Comparison of ENCODE assay signal across 22 mouse cellular contexts in the genomic region with DNA sequence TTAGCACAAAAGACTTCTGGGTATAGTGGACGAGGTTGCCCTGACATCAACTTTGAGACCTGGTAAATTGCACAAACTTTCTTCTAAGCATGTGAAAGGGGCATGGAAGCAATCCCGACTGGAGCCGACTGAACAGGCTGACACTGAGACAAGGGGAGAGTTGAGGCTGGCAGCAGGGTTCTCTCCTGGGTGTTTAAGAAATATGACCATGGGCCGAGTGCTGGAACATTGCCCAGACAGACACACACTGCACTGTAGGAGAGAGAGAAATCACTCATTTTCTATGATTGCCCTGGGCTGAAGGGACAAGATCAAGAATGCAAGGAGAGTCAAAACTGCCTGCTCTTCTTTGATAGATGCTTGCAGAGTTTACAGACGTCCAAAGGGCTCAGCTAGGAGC. TPM values are rescaled to one million over a fixed set of nuclear protein-coding genes. Genes with fewer than 3 reads are reported as not detected.
DNase-seq lines count a peak whose midpoint lies in the region; ATAC-seq and TF ChIP-seq lines count a peak whose summit lies in the region.
"Had no signal": no experiment of that assay in that cellular context is flagged by ENCODE, and none has a peak within 500 bp of the region (broad histone marks: within the 10 kb centered on the region; RNA-seq: fewer than 3 reads in every experiment).

No protein-coding gene starts in this region.

- no peaks in the 10 kb centered on the region for H3K4me1 ChIP-seq in lung, postnatal 0 days (ENCODE audit: insufficient read depth, low read depth, low read length)
- no peaks in the 10 kb centered on the region for H3K4me1 ChIP-seq in heart, adult 2 months (ENCODE audit: control insufficient read depth, insufficient read depth, low read length)
- H3K4me1 ChIP-seq: midbrain, embryonic 12.5 days had no signal

- H3K4me2 ChIP-seq in lung, postnatal 0 days (replicated peaks; ENCODE audit: low read depth, low read length), result no peak overlapping the region
- H3K4me2 ChIP-seq: hindbrain, embryonic 15.5 days; midbrain, embryonic 12.5 days had no signal

- H3K4me3 ChIP-seq in lung, postnatal 0 days (ENCODE audit: low read depth, low read length), result no peak overlapping the region
- H3K4me3 ChIP-seq in heart, adult 2 months, result no peak overlapping the region
- H3K4me3 ChIP-seq: gastrocnemius, adult 2 months; hindbrain, embryonic 15.5 days; midbrain, embryonic 12.5 days had no signal

- DNase-seq in embryo, embryonic 11.5 days (ENCODE audit: low read depth, low spot score), result peak; percentile 8
- no peak for DNase-seq in embryo, embryonic 11 days
- DNase-seq in lung, postnatal 10 days, result peak; percentile 5
- DNase-seq in lung, postnatal 0 days (ENCODE audit: low spot score), result no peak
- peak; percentile 54 for DNase-seq in NIH3T3 (ENCODE audit: low read depth)
- peak; percentile 78 to 82 for DNase-seq in adrenal gland, postnatal 36 days
- DNase-seq in spleen, postnatal 10 days (ENCODE audit: low spot score in 2 of 2), result no peak
- DNase-seq in heart, adult 2 months, result no peak
- DNase-seq: cerebellum, adult 11-12 months; gastrocnemius, adult 2 months; heart, adult 11 months; kidney, adult 8-10 months; kidney, postnatal 4 days; layer of hippocampus, postnatal 36 days; lung, postnatal 36 days; right cerebral cortex, adult 18-20 months; spleen, adult 18-20 months; thymus, postnatal 25 days had no signal

- H3K9ac ChIP-seq in lung, postnatal 0 days (replicated peaks; ENCODE audit: low read depth), result no peak overlapping the region
- no peak overlapping the region for H3K9ac ChIP-seq in heart, adult 2 months (ENCODE audit: low read depth, low read length)
- H3K9ac ChIP-seq: hindbrain, embryonic 15.5 days; liver, embryonic 14.5 days; midbrain, embryonic 12.5 days had no signal

- no peak for TF ChIP-seq CTCF in lung, postnatal 0 days (IDR thresholded peaks at IDR 0.05)
- TF ChIP-seq CTCF in heart, adult 2 months (IDR thresholded peaks at IDR 0.05), result no peak

- no peak for ATAC-seq in lung, postnatal 0 days
- ATAC-seq: forebrain, embryonic 16.5 days had no signal

- H3K36me3 ChIP-seq in lung, postnatal 0 days (ENCODE audit: insufficient read depth, low read length), result no peaks in the 10 kb centered on the region
- no peaks in the 10 kb centered on the region for H3K36me3 ChIP-seq in heart, adult 2 months (ENCODE audit: control insufficient read depth, insufficient read depth, low read length)
- H3K36me3 ChIP-seq: hindbrain, embryonic 15.5 days; midbrain, embryonic 12.5 days had no signal

- no peaks in the 10 kb centered on the region for H3K27me3 ChIP-seq in lung, postnatal 0 days (replicated peaks; ENCODE audit: insufficient read depth, low read length)
- no peaks in the 10 kb centered on the region for H3K27me3 ChIP-seq in heart, adult 2 months (ENCODE audit: control insufficient read depth, insufficient read depth, low read length)
- H3K27me3 ChIP-seq: hindbrain, embryonic 15.5 days; midbrain, embryonic 12.5 days had no signal

- no peak for TF ChIP-seq POLR2A in heart, adult 2 months (IDR thresholded peaks at IDR 0.05; ENCODE audit: insufficient read depth, low read depth, low read length)

- 38% methylated on average over 5 of the region's 5 CpGs for WGBS in lung, postnatal 0 days
- 48% methylated on average over 5 of the region's 5 CpGs for WGBS in heart, adult 2 months

- no peaks in the 10 kb centered on the region for H3K79me2 ChIP-seq in heart, adult 2 months (replicated peaks; ENCODE audit: control insufficient read depth, insufficient read depth, low read length)

- intact Hi-C loops in heart, adult 2 months (cut with DNase I), result no loop called here

- TF ChIP-seq EP300 in lung, postnatal 0 days (IDR thresholded peaks at IDR 0.05), result no peak
- no peak for TF ChIP-seq EP300 in heart, adult 2 months (IDR thresholded peaks at IDR 0.05; ENCODE audit: insufficient read depth, low read depth, low read length)

- no peaks in the 10 kb centered on the region for H3K9me3 ChIP-seq in lung, postnatal 0 days (ENCODE audit: low read length)
- H3K9me3 ChIP-seq: hindbrain, embryonic 15.5 days; midbrain, embryonic 12.5 days had no signal

- H3K27ac ChIP-seq in lung, postnatal 0 days (ENCODE audit: low read length), result no peak overlapping the region
- H3K27ac ChIP-seq in heart, adult 2 months, result no peak overlapping the region
- H3K27ac ChIP-seq: gastrocnemius, adult 2 months; hindbrain, embryonic 15.5 days; liver, embryonic 14.5 days; midbrain, embryonic 12.5 days had no signal

RNA-seq across cellular contexts. Expression of gene Pank3, which starts 40.1 kb away (rescaled TPM):
- 12.4 and 14.1 TPM in 2 replicates for polyA plus RNA-seq in lung, postnatal 0 days (2015; fragmentation: Nextera tagmentation; extraction: Ambion mirVana)
- total RNA-seq in adrenal gland, postnatal 36 days (2021), result 10 to 100 TPM; 78.7 to 86.4 TPM
- total RNA-seq in heart, adult 2 months (2021), result 10 to 100 TPM; 19.4 to 21.8 TPM
- 4.8 and 10.9 TPM in 2 replicates for polyA plus RNA-seq in heart, adult 2 months (2012; rRNA removed)

Comparison
In these comparisons a context has a peak if more than half of its experiments do, and no peak if none do; other contexts are left out.
1. DNase-seq: peak in embryo, embryonic 11.5 days (single experiment), lung, postnatal 10 days (single experiment), NIH3T3 (single experiment) and adrenal gland, postnatal 36 days (2 of 2); none in embryo, embryonic 11 days (single experiment), lung, postnatal 0 days (single experiment), spleen, postnatal 10 days (0 of 2) and heart, adult 2 months (0 of 2).